Mouse (Mus musculus): ENCODE measurements around the gene Ankrd17.

DNA sequence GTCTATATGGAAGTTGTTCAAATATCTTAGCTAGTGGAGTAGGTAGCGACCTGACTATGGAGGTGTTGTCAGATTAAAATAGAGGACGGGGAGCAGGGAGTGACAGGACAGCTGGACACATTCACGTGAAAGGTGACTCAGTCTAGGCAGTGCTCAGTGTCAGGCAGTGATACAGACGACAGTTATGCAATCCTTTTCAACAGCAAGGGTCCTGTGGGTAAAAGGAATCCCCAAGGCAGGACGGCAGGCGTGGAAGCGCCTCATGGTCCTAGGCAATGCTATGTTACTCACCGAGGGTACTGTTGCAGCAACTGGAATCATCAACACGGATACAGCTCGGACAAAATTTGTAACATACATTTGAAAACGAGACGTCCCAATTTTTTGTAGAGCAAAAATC, 149.2 kb downstream of the Ankrd17 start:
- TF ChIP-seq TBP (IDR thresholded peaks at IDR 0.05; ENCODE audit: low read depth, low read length) (no peak), POLR2AphosphoS2 (IDR thresholded peaks at IDR 0.05; ENCODE audit: low read length) (no peak), JUND (IDR thresholded peaks at IDR 0.05; ENCODE audit: low read depth, low read length) (no peak), MXI1 (IDR thresholded peaks at IDR 0.05; ENCODE audit: low read depth, low read length) (no peak), CTCF (IDR thresholded peaks at IDR 0.05 in 2 of 3, conservative IDR thresholded peaks at IDR 0.05 in 1 of 3; ENCODE audit: control insufficient read depth in 1 of 3, insufficient read depth in 1 of 3, low read depth in 2 of 3, low read length in 3 of 3, poor library complexity in 1 of 3, severe bottlenecking in 1 of 3) (no peak)

Data from MEL (cell line).